Mouse (Mus musculus) bone marrow, adult 2 months (tissue): ENCODE measurements around the gene Traip.

Experiments
- CTCF ChIP-seq: fragments of 200-500 bp; IDR thresholded peaks from 2 replicates; pipeline ENCODE4 v1.5.1; 2011; ENCODE audit warnings: low read length, control low read depth; ENCODE audit not compliant: control insufficient read depth, insufficient read depth
- POLR2A ChIP-seq: fragments of 200-500 bp; IDR thresholded peaks from 2 replicates; pipeline ENCODE4 v1.6.1; 2011; ENCODE audit warnings: low read depth, mild to moderate bottlenecking, control low read depth, low read length, borderline replicate concordance; ENCODE audit not compliant: control insufficient read depth

DNA sequence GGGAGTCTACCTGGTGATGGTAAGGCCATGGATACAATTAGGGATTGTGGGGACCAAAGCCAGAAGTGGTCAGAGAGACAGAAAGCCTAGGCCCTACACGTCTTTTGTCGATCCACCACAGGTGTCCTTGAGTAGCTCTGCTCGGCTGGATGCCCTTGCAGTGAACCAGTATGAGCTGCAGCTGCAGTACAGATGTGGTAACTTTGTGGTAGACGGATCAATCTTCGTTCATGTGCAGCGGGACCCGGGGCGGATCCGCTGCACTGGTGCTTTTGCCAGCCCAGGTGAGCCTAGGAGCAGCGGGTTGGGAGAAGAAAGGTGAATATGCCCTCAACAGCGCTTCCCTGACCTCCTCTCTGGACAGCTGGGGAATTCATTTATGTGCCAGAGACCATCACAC, 43.1 kb downstream of the Traip start:
- TF ChIP-seq POLR2A (no peak), CTCF (no peak)
